Mouse (Mus musculus) cerebellum, adult 2 months (tissue): ENCODE data around the gene Pgbd5. TPM values are rescaled to one million over a fixed set of nuclear protein-coding genes. Genes with fewer than 3 reads are reported as not detected.
"Not testable (repeated sequence)": the region's sequence is repeated elsewhere in the genome, so short reads cannot be mapped to it uniquely, and the experiment has no call there.

Experiments
- DNase-seq, 2 experiments: peaks; one replicate each; pipeline ENCODE4 v3.0.0; 2021
- H3K27ac ChIP-seq: fragments of 200-500 bp; 2 replicates; pipeline ENCODE4 v1.5.1; 2012; ENCODE audit warnings: low read length, control low read depth, inconsistent platforms; ENCODE audit not compliant: insufficient read depth
- H3K27me3 ChIP-seq: fragments of 200-500 bp; 2 replicates; pipeline ENCODE4 v1.6.1; 2012; ENCODE audit warnings: inconsistent platforms, mild to moderate bottlenecking, low read length, moderate library complexity; ENCODE audit not compliant: control insufficient read depth, insufficient read depth
- H3K4me1 ChIP-seq: fragments of 200-500 bp; 2 replicates; pipeline ENCODE4 v1.6.1; 2011; ENCODE audit warnings: low read length; ENCODE audit not compliant: control insufficient read depth, insufficient read depth
- H3K4me3 ChIP-seq: fragments of 200-500 bp; replicated peaks from 2 replicates; pipeline ENCODE3; 2011; ENCODE audit warnings: mild to moderate bottlenecking, low read depth, low read length, control low read depth; ENCODE audit not compliant: insufficient read depth
- CTCF ChIP-seq: fragments of 200-500 bp; IDR thresholded peaks from 2 replicates; pipeline ENCODE4 v1.5.1; 2011; ENCODE audit warnings: low read depth, mild to moderate bottlenecking, control low read depth, low read length, moderate library complexity, borderline replicate concordance; ENCODE audit not compliant: insufficient read depth
- POLR2A ChIP-seq: fragments of 200-500 bp; IDR thresholded peaks from 2 replicates; pipeline ENCODE4 v1.6.1; 2011; ENCODE audit warnings: low read length, control low read depth, borderline replicate concordance; ENCODE audit not compliant: insufficient read depth
- WGBS: fragments of 180-500 bp; shearing (Covaris S2); methylation state at CpG from one replicate; pipeline ENCODE4 v1.1.7; 2018; 5-methylcytosine and 5-hydroxymethylcytosine counted together
- polyA plus RNA-seq: library from polyadenylated mRNA; depleted of rRNA; stranded (reverse); fragments of >200 nt; gene quantifications from 2 replicates; pipeline ENCODE4 v1.2.3, GENCODE M21; 2012

The Pgbd5 gene
- polyA plus RNA-seq, 1 experiment, result 142 TPM

GRCm38 (mm10) chr8:124429417-124429816, 10.0 kb downstream of the Pgbd5 start:
- TF ChIP-seq CTCF (no peak), POLR2A (no peak)
- Histone ChIP-seq H3K27me3 (no peaks in the 10 kb centered on the region), H3K4me3 (peak overlapping the region; percentile 30), H3K4me1 (peaks cover 26% of the 10 kb centered on the region; the same call in 1 of the 2 replicates), H3K27ac (peak overlapping the region; percentile 60)
- DNase-seq, result peak; percentile 88 to 90
- WGBS, result 7% methylated on average over 6 of the region's 6 CpGs

GRCm38 (mm10) chr8:124428721-124429120, 10.7 kb downstream of the Pgbd5 start:
- not testable (repeated sequence) for DNase-seq, H3K27ac ChIP-seq, H3K27me3 ChIP-seq, H3K4me3 ChIP-seq
- WGBS, result 41% methylated on average over 2 of the region's 2 CpGs
- peaks cover 28% of the 10 kb centered on the region; the same call in 1 of the 2 replicates for H3K4me1 ChIP-seq

- Histone ChIP-seq H3K4me3 (no peak overlapping the region), H3K27ac (no peak overlapping the region), H3K27me3 (no peaks in the 10 kb centered on the region), H3K4me1 (peaks cover 51% of the 10 kb centered on the region)
- WGBS, result 16% methylated on average over 8 of the region's 8 CpGs
- DNase-seq, result peak in 1 of 2 experiments; percentile 25
- TF ChIP-seq CTCF (no peak), POLR2A (no peak)
Observed at GRCm38 (mm10) chr8:124421413-124421812, 18.0 kb downstream of the Pgbd5 start.

- H3K4me1 ChIP-seq, result peaks cover 55% of the 10 kb centered on the region
- H3K27me3 ChIP-seq, result no peaks in the 10 kb centered on the region
- WGBS, result 44% methylated on average over 5 of the region's 5 CpGs
- H3K27ac ChIP-seq, result no peak overlapping the region
- TF ChIP-seq CTCF (no peak), POLR2A (no peak)
- peak in 1 of 2 experiments; percentile 51 for DNase-seq
- H3K4me3 ChIP-seq, result no peak overlapping the region
Observed at GRCm38 (mm10) chr8:124418927-124419326, 20.5 kb downstream of the Pgbd5 start.

- WGBS, result 6% methylated on average over 6 of the region's 6 CpGs
- TF ChIP-seq POLR2A, result no peak
- TF ChIP-seq CTCF, result no peak
- Histone ChIP-seq H3K4me1 (peaks cover 56% of the 10 kb centered on the region), H3K27me3 (no peaks in the 10 kb centered on the region), H3K4me3 (no peak overlapping the region), H3K27ac (peak overlapping the region; percentile 51; the same call in 1 of the 2 replicates)
- DNase-seq, result peak; percentile 78 to 82
Observed at GRCm38 (mm10) chr8:124418185-124418584, 21.3 kb downstream of the Pgbd5 start.

GRCm38 (mm10) chr8:124416646-124417045, 22.8 kb downstream of the Pgbd5 start:
- no peak for DNase-seq
- 70% methylated on average over 7 of the region's 7 CpGs for WGBS
- H3K27me3 ChIP-seq, result no peaks in the 10 kb centered on the region
- H3K27ac ChIP-seq, result no peak overlapping the region
- H3K4me1 ChIP-seq, result peaks cover 65% of the 10 kb centered on the region
- no peak overlapping the region for H3K4me3 ChIP-seq
- TF ChIP-seq CTCF (no peak), POLR2A (no peak)

GRCm38 (mm10) chr8:124415789-124416188, 23.7 kb downstream of the Pgbd5 start:
- no peak overlapping the region for H3K27ac ChIP-seq
- no peak overlapping the region for H3K4me3 ChIP-seq
- H3K27me3 ChIP-seq, result no peaks in the 10 kb centered on the region
- WGBS, result 74% methylated on average over 3 of the region's 3 CpGs
- H3K4me1 ChIP-seq, result peaks cover 64% of the 10 kb centered on the region
- TF ChIP-seq CTCF (no peak), POLR2A (no peak)
- no peak for DNase-seq

- 95% methylated on average over 8 of the region's 8 CpGs for WGBS
- Histone ChIP-seq H3K27me3 (no peaks in the 10 kb centered on the region), H3K4me3 (no peak overlapping the region), H3K27ac (no peak overlapping the region; the same call in 1 of the 2 replicates), H3K4me1 (peaks cover 65% of the 10 kb centered on the region)
- DNase-seq, result peak; percentile 75
- no peak for TF ChIP-seq CTCF
- no peak for TF ChIP-seq POLR2A
Observed at GRCm38 (mm10) chr8:124415002-124415401, 24.5 kb downstream of the Pgbd5 start.
